Mouse (Mus musculus) MEL (cell line): ENCODE results near the gene Dcst1.

Experiments
- CTCF ChIP-seq, 3 experiments: IDR thresholded peaks in 2 of 3; conservative IDR thresholded peaks in 1 of 3; 2 replicates each; pipeline ENCODE4 v1.5.1; 2011 to 2012; ENCODE audit warnings: low read length in 3 of 3, low read depth in 2 of 3, mild to moderate bottlenecking in 2 of 3, improper control_type of control experiment in 1 of 3, inconsistent platforms in 1 of 3, mixed read lengths in 1 of 3, moderate library complexity in 1 of 3; ENCODE audit not compliant: control insufficient read depth in 1 of 3, insufficient read depth in 1 of 3, poor library complexity in 1 of 3, severe bottlenecking in 1 of 3
- E2F4 ChIP-seq: IDR thresholded peaks from 2 replicates; pipeline ENCODE4 v1.6.1; 2011; ENCODE audit warnings: low read depth, low read length, improper control_type of control experiment, borderline replicate concordance
- ELF1 ChIP-seq: IDR thresholded peaks from 2 replicates; pipeline ENCODE4 v1.6.1; 2014; ENCODE audit warnings: low read depth, mild to moderate bottlenecking, inconsistent platforms, low read length, improper control_type of control experiment, moderate library complexity
- EP300 ChIP-seq, 2 experiments: IDR thresholded peaks; 2 replicates each; pipeline ENCODE4 v1.6.1; 2011; ENCODE audit warnings: improper control_type of control experiment in 2 of 2, low read length in 2 of 2, low read depth in 1 of 2, mild to moderate bottlenecking in 1 of 2
- GATA1 ChIP-seq: IDR thresholded peaks from 2 replicates; pipeline ENCODE4 v1.6.1; 2011; ENCODE audit warnings: low read depth, low read length, improper control_type of control experiment
- MAZ ChIP-seq: IDR thresholded peaks from 2 replicates; pipeline ENCODE4 v1.6.1; 2012; ENCODE audit warnings: low read depth, mild to moderate bottlenecking, inconsistent platforms, low read length, improper control_type of control experiment
- POLR2A ChIP-seq, 2 experiments: IDR thresholded peaks; 2 replicates each; pipeline ENCODE4 v1.6.1; 2011 to 2012; ENCODE audit warnings: low read length in 2 of 2, mild to moderate bottlenecking in 2 of 2, control low read depth in 1 of 2, improper control_type of control experiment in 1 of 2, low read depth in 1 of 2, moderate library complexity in 1 of 2; ENCODE audit not compliant: control insufficient read depth in 1 of 2, insufficient read depth in 1 of 2, poor library complexity in 1 of 2
- POLR2AphosphoS2 ChIP-seq: IDR thresholded peaks from 2 replicates; pipeline ENCODE4 v1.6.1; 2011; ENCODE audit warnings: low read length, improper control_type of control experiment
- UBTF ChIP-seq: IDR thresholded peaks from 2 replicates; pipeline ENCODE4 v1.6.1; 2012; ENCODE audit warnings: low read depth, mild to moderate bottlenecking, inconsistent platforms, low read length, improper control_type of control experiment, moderate library complexity, borderline replicate concordance; ENCODE audit not compliant: insufficient read depth
- ZKSCAN1 ChIP-seq: IDR thresholded peaks from 2 replicates; pipeline ENCODE4 v1.6.1; 2012; ENCODE audit warnings: low read depth, mild to moderate bottlenecking, inconsistent platforms, low read length, improper control_type of control experiment, moderate library complexity

GRCm38 (mm10) chr3:89339416-89339815, 25.6 kb downstream of the Dcst1 start:
- TF ChIP-seq ZKSCAN1 (no peak), CTCF (IDR thresholded peaks at IDR 0.05 in 2 of 3, conservative IDR thresholded peaks at IDR 0.05 in 1 of 3; ENCODE audit: control insufficient read depth in 1 of 3, insufficient read depth in 1 of 3, low read depth in 2 of 3, low read length in 3 of 3, poor library complexity in 1 of 3, severe bottlenecking in 1 of 3) (peak; percentile 96 to 100 (median 99)), POLR2A (IDR thresholded peaks at IDR 0.05; ENCODE audit: control insufficient read depth in 1 of 2, insufficient read depth in 1 of 2, low read depth in 1 of 2, low read length in 2 of 2, poor library complexity in 1 of 2) (no peak), UBTF (no peak), MAZ (0 out of 2 replicates have a peak, but pooled peaks have one; percentile 40), POLR2AphosphoS2 (no peak), ELF1 (no peak), EP300 (IDR thresholded peaks at IDR 0.05; ENCODE audit: low read depth in 1 of 2, low read length in 2 of 2) (no peak), GATA1 (no peak), E2F4 (no peak)
